Mouse (Mus musculus) adrenal gland, adult 2 months (tissue): ENCODE data around the gene Olfr1253. TPM values are rescaled to one million over a fixed set of nuclear protein-coding genes. Genes with fewer than 3 reads are reported as not detected.

ENCODE experiments used
- DNase-seq: peaks from one replicate; pipeline ENCODE4 v3.0.0; 2021
- long read RNA-seq: library from polyadenylated mRNA; stranded (forward); transcript quantifications from one replicate; pipeline ENCODE4 v2.0.0, GENCODE M21; 2021
- polyA plus RNA-seq: library from polyadenylated mRNA; depleted of rRNA; stranded (reverse); fragments of >200 nt; gene quantifications from 2 replicates; pipeline ENCODE4 v1.2.3, GENCODE M21; 2012; rRNA removed
- total RNA-seq, 2 experiments: library from RNA; stranded (reverse); gene quantifications; 2 replicates each; pipeline ENCODE4 v1.2.3; 2021

The Olfr1253 gene
- total RNA-seq (not detected), polyA plus RNA-seq (not detected in 2 replicates)
- long read RNA-seq = 0 reads

DNA sequence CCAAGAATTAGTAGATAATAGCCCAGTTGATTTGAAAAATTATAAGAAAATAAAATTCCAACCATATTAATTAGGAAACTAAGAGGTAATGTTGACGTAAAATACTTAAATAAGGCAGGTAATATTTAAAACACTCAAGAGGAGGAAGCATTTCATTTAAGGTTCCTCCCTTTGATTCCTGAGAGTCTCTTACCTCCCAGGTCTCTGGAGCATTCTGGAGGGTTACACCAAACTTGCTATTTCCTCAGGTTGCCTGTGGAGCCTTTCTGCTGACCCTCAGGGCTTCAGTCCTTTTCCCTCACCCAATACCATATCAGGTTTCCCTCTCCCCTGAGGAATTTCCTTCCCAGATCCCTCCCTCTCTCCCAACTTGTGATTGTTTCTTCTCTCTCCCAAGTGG is at the start of gene Olfr1253:
Gene Olfr1253 (minus strand): TSS at position 101 of the 400 bp plus-strand sequence.
- DNase-seq = no peak

GRCm38 (mm10) chr2:89799583-89799982 is 42.7 kb upstream of the Olfr1253 start:
- no peak for DNase-seq

- no peak for DNase-seq
Measured at GRCm38 (mm10) chr2:89793519-89793918, 36.6 kb upstream of the Olfr1253 start, which contains the start of gene Olfr1254. TSS of gene Olfr1254 (minus strand) at chr2:89793619.

GRCm38 (mm10) chr2:89724912-89725311 is 32.0 kb downstream of the Olfr1253 start, which contains the start of gene Olfr1252:
TSS of gene Olfr1252 (minus strand) at chr2:89725012.
- no peak for DNase-seq

Other genes with a start within 250 kb of the Olfr1253 start
- gene Olfr1243, start 225.6 kb downstream of the Olfr1253 start, total RNA-seq = not detected
- not detected in 2 replicates for gene Olfr1243, start 225.6 kb downstream of the Olfr1253 start, polyA plus RNA-seq
- not detected for gene Olfr1245, start 178.6 kb downstream of the Olfr1253 start, total RNA-seq
- not detected in 2 replicates for gene Olfr1245, start 178.6 kb downstream of the Olfr1253 start, polyA plus RNA-seq
- gene Olfr1246, start 163.9 kb downstream of the Olfr1253 start, total RNA-seq = not detected
- gene Olfr1246, start 163.9 kb downstream of the Olfr1253 start, polyA plus RNA-seq = not detected in 2 replicates
- gene Olfr1247, start 143.0 kb downstream of the Olfr1253 start, total RNA-seq = not detected
- not detected in 2 replicates for gene Olfr1247, start 143.0 kb downstream of the Olfr1253 start, polyA plus RNA-seq
- not detected for gene Olfr1248, start 138.8 kb downstream of the Olfr1253 start, total RNA-seq
- not detected in 2 replicates for gene Olfr1248, start 138.8 kb downstream of the Olfr1253 start, polyA plus RNA-seq
- gene Olfr1249, start 122.1 kb downstream of the Olfr1253 start, total RNA-seq = not detected
- not detected in 2 replicates for gene Olfr1249, start 122.1 kb downstream of the Olfr1253 start, polyA plus RNA-seq
- not detected for gene Olfr1250, start 95.6 kb downstream of the Olfr1253 start, total RNA-seq
- not detected in 2 replicates for gene Olfr1250, start 95.6 kb downstream of the Olfr1253 start, polyA plus RNA-seq
- gene Olfr1251, start 85.2 kb downstream of the Olfr1253 start, total RNA-seq = not detected
- not detected in 2 replicates for gene Olfr1251, start 85.2 kb downstream of the Olfr1253 start, polyA plus RNA-seq
- gene Olfr1252, start 32.1 kb downstream of the Olfr1253 start, total RNA-seq = not detected
- not detected in 2 replicates for gene Olfr1252, start 32.1 kb downstream of the Olfr1253 start, polyA plus RNA-seq
- gene Olfr1254, start 36.5 kb upstream of the Olfr1253 start, total RNA-seq = not detected
- not detected in 2 replicates for gene Olfr1254, start 36.5 kb upstream of the Olfr1253 start, polyA plus RNA-seq
- not detected for gene Olfr1255, start 55.0 kb upstream of the Olfr1253 start, total RNA-seq
- not detected in 2 replicates for gene Olfr1255, start 55.0 kb upstream of the Olfr1253 start, polyA plus RNA-seq
- not detected for gene Olfr1256, start 84.5 kb upstream of the Olfr1253 start, total RNA-seq
- not detected in 2 replicates for gene Olfr1256, start 84.5 kb upstream of the Olfr1253 start, polyA plus RNA-seq
- gene Olfr48, start 91.1 kb upstream of the Olfr1253 start, total RNA-seq = not detected
- gene Olfr48, start 91.1 kb upstream of the Olfr1253 start, polyA plus RNA-seq = not detected in 2 replicates
- gene Olfr1257, start 121.3 kb upstream of the Olfr1253 start, total RNA-seq = not detected
- gene Olfr1257, start 121.3 kb upstream of the Olfr1253 start, polyA plus RNA-seq = not detected in 2 replicates
- gene Olfr1258, start 170.2 kb upstream of the Olfr1253 start, total RNA-seq = not detected
- not detected in 2 replicates for gene Olfr1258, start 170.2 kb upstream of the Olfr1253 start, polyA plus RNA-seq
- gene Olfr1259, start 191.6 kb upstream of the Olfr1253 start, total RNA-seq = not detected
- gene Olfr1259, start 191.6 kb upstream of the Olfr1253 start, polyA plus RNA-seq = not detected in 2 replicates
- gene Olfr1260, start 217.2 kb upstream of the Olfr1253 start, total RNA-seq = not detected
- gene Olfr1260, start 217.2 kb upstream of the Olfr1253 start, polyA plus RNA-seq = not detected in 2 replicates
- not detected for gene Olfr1261, start 234.1 kb upstream of the Olfr1253 start, total RNA-seq
- gene Olfr1261, start 234.1 kb upstream of the Olfr1253 start, polyA plus RNA-seq = not detected in 2 replicates
- gene Olfr1262, start 243.1 kb upstream of the Olfr1253 start, total RNA-seq = not detected
- gene Olfr1262, start 243.1 kb upstream of the Olfr1253 start, polyA plus RNA-seq = not detected in 2 replicates